Mouse (Mus musculus) lung, postnatal 0 days (tissue): Measurements from ENCODE around the gene Triobp.

Experiments used
- CTCF ChIP-seq: IDR thresholded peaks from 2 replicates; pipeline ENCODE4 v1.5.1; 2016; ENCODE audit warnings: antibody characterized with exemption, mild to moderate bottlenecking
- EP300 ChIP-seq: IDR thresholded peaks from 2 replicates; pipeline ENCODE4 v1.6.1; 2016; ENCODE audit warnings: antibody characterized with exemption, mild to moderate bottlenecking, control low read depth

GRCm38 (mm10) chr15:78984286-78984778 is 36.8 kb downstream of the Triobp start:
- TF ChIP-seq CTCF (no peak), EP300 (0 out of 2 replicates have a peak, but pooled peaks have one; percentile 1)
